7 mouse cellular contexts compared by ENCODE assay signal in genomic region chr6:86849692-86850445, GRCm38 (mm10). TPM values are rescaled to one million over a fixed set of nuclear protein-coding genes. Genes with fewer than 3 reads are reported as not detected.
DNase-seq lines count a peak whose midpoint lies in the region; ATAC-seq lines count a peak whose summit lies in the region.

No protein-coding gene starts in this region.

- H3K4me2 ChIP-seq in kidney, embryonic 14.5 days (replicated peaks; ENCODE audit: low read depth, low read length) = peak overlapping the region; percentile 78
- H3K4me2 ChIP-seq in lung, embryonic 15.5 days = peak overlapping the region; percentile 74

- H3K9ac ChIP-seq in kidney, embryonic 14.5 days (ENCODE audit: low read depth, low read length) = peak overlapping the region; percentile 85
- H3K9ac ChIP-seq in lung, embryonic 15.5 days = peak overlapping the region; percentile 86

- intact Hi-C loops in gastrocnemius, postnatal 14 days (cut with DNase I; ENCODE audit: low total_unique reads) = no loop called here

- peaks cover 2% of the 10 kb centered on the region; the same call in 1 of the 2 replicates for H3K36me3 ChIP-seq in kidney, embryonic 14.5 days (ENCODE audit: control insufficient read depth, insufficient read depth, low read length)
- no peaks in the 10 kb centered on the region for H3K36me3 ChIP-seq in lung, embryonic 15.5 days

- no peaks in the 10 kb centered on the region for H3K27me3 ChIP-seq in kidney, embryonic 14.5 days (ENCODE audit: control insufficient read depth, insufficient read depth, low read length)
- H3K27me3 ChIP-seq in lung, embryonic 15.5 days = no peaks in the 10 kb centered on the region

- peak overlapping the region; percentile 98 for H3K27ac ChIP-seq in kidney, embryonic 14.5 days (ENCODE audit: low read depth, low read length)
- peak overlapping the region; percentile 95 for H3K27ac ChIP-seq in lung, embryonic 15.5 days

- peak overlapping the region; percentile 74 for H3K4me3 ChIP-seq in kidney, embryonic 14.5 days (ENCODE audit: low read length)
- H3K4me3 ChIP-seq in lung, embryonic 15.5 days = peak overlapping the region; percentile 84

- peak; percentile 65 for ATAC-seq in kidney, embryonic 14.5 days (ENCODE audit: low FRiP score, low TSS enrichment)
- peak; percentile 49 for ATAC-seq in lung, embryonic 15.5 days (ENCODE audit: borderline replicate concordance, extremely low read depth, low FRiP score, low TSS enrichment)

- H3K9me3 ChIP-seq in kidney, embryonic 14.5 days (ENCODE audit: control insufficient read depth, low read length) = no peaks in the 10 kb centered on the region
- H3K9me3 ChIP-seq in lung, embryonic 15.5 days = no peaks in the 10 kb centered on the region

- 0% methylated on average over 36 of the region's 36 CpGs for WGBS in kidney, embryonic 14.5 days
- under 1% methylated on average over 36 of the region's 36 CpGs for WGBS in lung, embryonic 15.5 days

- H3K4me1 ChIP-seq in kidney, embryonic 14.5 days (ENCODE audit: control insufficient read depth, insufficient read depth, low read length) = peaks cover 26% of the 10 kb centered on the region
- H3K4me1 ChIP-seq in lung, embryonic 15.5 days = peaks cover 45% of the 10 kb centered on the region

- peak; percentile 41 for DNase-seq in urinary bladder, postnatal 25 days (ENCODE audit: low spot score)
- DNase-seq in urinary bladder, postnatal 36 days (ENCODE audit: low spot score in 2 of 2) = no peak
- peak; percentile 67 for DNase-seq in cerebellum, adult 9-10 months
- DNase-seq in gastrocnemius, postnatal 14 days = peak; percentile 32
- peak; percentile 52 to 69 for DNase-seq in right cerebral cortex, adult 2 months (ENCODE audit: low spot score in 2 of 2)

RNA-seq across cellular contexts. Expression of gene Aak1, which starts 0.6 kb away (rescaled TPM):
- total RNA-seq in gastrocnemius, postnatal 14 days (2021) = 10 to 100 TPM; 27.8 to 30.8 TPM
- 11.2 and 18.2 TPM in 2 replicates for polyA plus RNA-seq in kidney, embryonic 14.5 days (2014; fragmentation: Nextera tagmentation; extraction: Ambion mirVana)
- 12.0 and 17.2 TPM in 2 replicates for polyA plus RNA-seq in lung, embryonic 15.5 days (2015; fragmentation: Nextera tagmentation; extraction: Ambion mirVana)

RNA-seq across cellular contexts. Expression of gene Anxa4, which starts 56.5 kb away (rescaled TPM):
- total RNA-seq in gastrocnemius, postnatal 14 days (2021) = 10 to 100 TPM; 20.4 to 23.1 TPM
- 28.1 and 34.7 TPM in 2 replicates for polyA plus RNA-seq in kidney, embryonic 14.5 days (2014; fragmentation: Nextera tagmentation; extraction: Ambion mirVana)
- polyA plus RNA-seq in lung, embryonic 15.5 days (2015; fragmentation: Nextera tagmentation; extraction: Ambion mirVana) = 120 and 130 TPM in 2 replicates

Comparison
In these comparisons a context has a peak if more than half of its experiments do, and no peak if none do; other contexts are left out.
1. DNase-seq: peak in urinary bladder, postnatal 25 days (single experiment), cerebellum, adult 9-10 months (single experiment), gastrocnemius, postnatal 14 days (single experiment) and right cerebral cortex, adult 2 months (2 of 2); none in urinary bladder, postnatal 36 days (0 of 2).